Comparison of ENCODE assay signal across 11 mouse cellular contexts in genomic region chr2:132992659-132993531, GRCm38 (mm10). TPM values are rescaled to one million over a fixed set of nuclear protein-coding genes. Genes with fewer than 3 reads are reported as not detected.
DNase-seq lines count a peak whose midpoint lies in the region; ATAC-seq and TF ChIP-seq lines count a peak whose summit lies in the region.
"Had no signal": no experiment of that assay in that cellular context is flagged by ENCODE, and none has a peak within 500 bp of the region (broad histone marks: within the 10 kb centered on the region; RNA-seq: fewer than 3 reads in every experiment).

No protein-coding gene starts in this region.

- no peak overlapping the region for H3K4me2 ChIP-seq in forebrain, embryonic 14.5 days (ENCODE audit: low read length)

- no peak for TF ChIP-seq CTCF in brain, embryonic 14.5 days (IDR thresholded peaks at IDR 0.05; ENCODE audit: borderline replicate concordance, extremely low read depth, insufficient read depth, insufficient read length)

- intact Hi-C loops in gastrocnemius, postnatal 36 days (cut with DNase I): no loop called here

- peak; percentile 21 for DNase-seq in kidney, postnatal 14 days
- DNase-seq in kidney, postnatal 36 days: no peak
- peak; percentile 8 for DNase-seq in brain, embryonic 14.5 days (ENCODE audit: low read depth)
- DNase-seq in gastrocnemius, postnatal 36 days: peak; percentile 48 to 58
- DNase-seq in lung, postnatal 4 days: peak; percentile 38 to 81
- no peak for DNase-seq in layer of hippocampus, postnatal 14 days (ENCODE audit: low spot score in 2 of 2)
- no peak for DNase-seq in layer of hippocampus, adult 11-12 months (ENCODE audit: low spot score)
- no peak for DNase-seq in forebrain, embryonic 14.5 days (ENCODE audit: low spot score)
- DNase-seq: kidney, adult 11 months had no signal

- no peaks in the 10 kb centered on the region for H3K4me1 ChIP-seq in forebrain, embryonic 14.5 days (ENCODE audit: control insufficient read depth, insufficient read depth, low read length)

- H3K9ac ChIP-seq in forebrain, embryonic 14.5 days (ENCODE audit: low read length): no peak overlapping the region

- TF ChIP-seq POLR2A in brain, embryonic 14.5 days (IDR thresholded peaks at IDR 0.05; ENCODE audit: borderline replicate concordance, extremely low read depth, insufficient read depth, insufficient read length, poor library complexity, severe bottlenecking): no peak

- no peak for ATAC-seq in forebrain, embryonic 14.5 days

- H3K9me3 ChIP-seq in forebrain, embryonic 14.5 days (replicated peaks; ENCODE audit: control insufficient read depth, low read length): no peaks in the 10 kb centered on the region

- no peak overlapping the region for H3K27ac ChIP-seq in forebrain, embryonic 14.5 days (ENCODE audit: low read depth, low read length)

- WGBS in forebrain, embryonic 14.5 days: 79% methylated on average over 9 of the region's 9 CpGs

- no peak overlapping the region for H3K4me3 ChIP-seq in forebrain, embryonic 14.5 days (ENCODE audit: low read depth, low read length)

- no peaks in the 10 kb centered on the region for H3K27me3 ChIP-seq in forebrain, embryonic 14.5 days (replicated peaks; ENCODE audit: control insufficient read depth, insufficient read depth, low read length)

- no peaks in the 10 kb centered on the region for H3K36me3 ChIP-seq in forebrain, embryonic 14.5 days (ENCODE audit: control insufficient read depth, insufficient read depth, low read length)

RNA-seq across cellular contexts. Expression of gene Fermt1, which starts 47.2 kb away (rescaled TPM):
- 0.18 and 0.36 TPM in 2 replicates for polyA plus RNA-seq in brain, embryonic 14.5 days (2012; rRNA removed)
- total RNA-seq in gastrocnemius, postnatal 36 days (2021): not detected
- under 1 TPM; 0.19 to 0.76 TPM for total RNA-seq in layer of hippocampus, postnatal 14 days (2021)
- polyA plus RNA-seq in forebrain, embryonic 14.5 days (2014; fragmentation: Nextera tagmentation; extraction: Ambion mirVana): not detected in 2 replicates
- total RNA-seq: megakaryocyte progenitor cell, adult 5-6 weeks had no signal
- polyA plus RNA-seq: frontal cortex, adult 2 months had no signal

Comparison
In these comparisons a context has a peak if more than half of its experiments do, and no peak if none do; other contexts are left out.
1. DNase-seq: peak in kidney, postnatal 14 days (single experiment), brain, embryonic 14.5 days (single experiment), gastrocnemius, postnatal 36 days (2 of 2) and lung, postnatal 4 days (2 of 2); none in kidney, postnatal 36 days (0 of 2), layer of hippocampus, postnatal 14 days (0 of 2), layer of hippocampus, adult 11-12 months (single experiment) and forebrain, embryonic 14.5 days (single experiment).